Mouse (Mus musculus): Measurements from ENCODE around the gene Ppp1r3c.

Ppp1r3c gene

GRCm38 (mm10) chr19:36715591-36715990, 20.9 kb downstream of the Ppp1r3c start:
- no peak for DNase-seq

- DNase-seq, result no peak
Measured at GRCm38 (mm10) chr19:36714492-36714891, 22.0 kb downstream of the Ppp1r3c start.

GRCm38 (mm10) chr19:36713092-36713491, 23.4 kb downstream of the Ppp1r3c start:
- no peak for DNase-seq

- DNase-seq, result no peak
Measured at GRCm38 (mm10) chr19:36706195-36706594, 30.3 kb downstream of the Ppp1r3c start.

- DNase-seq, result no peak
Measured at GRCm38 (mm10) chr19:36705286-36706146, 30.9 kb downstream of the Ppp1r3c start.

- DNase-seq, result no peak
Measured at GRCm38 (mm10) chr19:36704763-36705162, 31.7 kb downstream of the Ppp1r3c start.

GRCm38 (mm10) chr19:36701809-36702622, 34.4 kb downstream of the Ppp1r3c start:
- no peak for DNase-seq

GRCm38 (mm10) chr19:36701366-36701765, 35.1 kb downstream of the Ppp1r3c start:
- DNase-seq, result no peak

GRCm38 (mm10) chr19:36700937-36701336, 35.5 kb downstream of the Ppp1r3c start:
- no peak for DNase-seq

- DNase-seq, result no peak
Measured at GRCm38 (mm10) chr19:36699151-36699550, 37.3 kb downstream of the Ppp1r3c start.

- DNase-seq, result no peak
Measured at GRCm38 (mm10) chr19:36698200-36698599, 38.3 kb downstream of the Ppp1r3c start.

GRCm38 (mm10) chr19:36696601-36697122, 39.8 kb downstream of the Ppp1r3c start:
- no peak for DNase-seq

GRCm38 (mm10) chr19:36693530-36693929, 42.9 kb downstream of the Ppp1r3c start:
- DNase-seq, result no peak

GRCm38 (mm10) chr19:36691941-36692340, 44.5 kb downstream of the Ppp1r3c start:
- no peak for DNase-seq

- no peak for DNase-seq
Measured at GRCm38 (mm10) chr19:36691245-36691644, 45.2 kb downstream of the Ppp1r3c start.

- no peak for DNase-seq
Measured at GRCm38 (mm10) chr19:36689205-36689604, 47.2 kb downstream of the Ppp1r3c start.

GRCm38 (mm10) chr19:36687843-36688637, 48.4 kb downstream of the Ppp1r3c start:
- no peak for DNase-seq

- no peak for DNase-seq
Measured at GRCm38 (mm10) chr19:36687044-36687443, 49.4 kb downstream of the Ppp1r3c start.

GRCm38 (mm10) chr19:36686016-36686415, 50.4 kb downstream of the Ppp1r3c start:
- no peak for DNase-seq

GRCm38 (mm10) chr19:36682560-36682959, 53.9 kb downstream of the Ppp1r3c start:
- DNase-seq, result no peak
